Mouse (Mus musculus) thymus, adult 2 months (tissue): Measurements from ENCODE around the gene Gpr149. TPM values are rescaled to one million over a fixed set of nuclear protein-coding genes. Genes with fewer than 3 reads are reported as not detected.

Source experiments
- DNase-seq: peaks from one replicate; pipeline ENCODE4 v3.0.0; 2021
- H3K27ac ChIP-seq: fragments of 200-500 bp; 2 replicates; pipeline ENCODE4 v1.5.1; 2012; ENCODE audit warnings: low read length, control low read depth; ENCODE audit not compliant: control insufficient read depth, insufficient read depth
- H3K27me3 ChIP-seq: fragments of 200-500 bp; 2 replicates; pipeline ENCODE4 v1.6.1; 2012; ENCODE audit warnings: mild to moderate bottlenecking, low read length, moderate library complexity, mixed read lengths; ENCODE audit not compliant: control insufficient read depth, insufficient read depth
- H3K36me3 ChIP-seq: fragments of 200-500 bp; 2 replicates; pipeline ENCODE4 v1.6.1; 2012; ENCODE audit warnings: mild to moderate bottlenecking, low read length, moderate library complexity; ENCODE audit not compliant: control insufficient read depth, insufficient read depth
- H3K4me1 ChIP-seq: fragments of 200-500 bp; replicated peaks from 2 replicates; pipeline ENCODE4 v1.6.1; 2012; ENCODE audit warnings: low read length; ENCODE audit not compliant: control insufficient read depth, insufficient read depth
- H3K4me3 ChIP-seq: fragments of 200-500 bp; 2 replicates; pipeline ENCODE4 v1.5.1; 2012; ENCODE audit warnings: mild to moderate bottlenecking, low read length, control low read depth, moderate library complexity; ENCODE audit not compliant: control insufficient read depth, insufficient read depth
- CTCF ChIP-seq: fragments of 200-500 bp; IDR thresholded peaks from 2 replicates; pipeline ENCODE4 v1.5.1; 2012; ENCODE audit warnings: mild to moderate bottlenecking, control low read depth, low read length, moderate library complexity, borderline replicate concordance; ENCODE audit not compliant: control insufficient read depth, poor library complexity, insufficient read depth; ENCODE audit errors: extremely low read depth
- POLR2A ChIP-seq: fragments of 200-500 bp; IDR thresholded peaks from 2 replicates; pipeline ENCODE4 v1.6.1; 2012; ENCODE audit warnings: mild to moderate bottlenecking, low read length, control low read depth, moderate library complexity; ENCODE audit not compliant: control insufficient read depth, poor library complexity, insufficient read depth; ENCODE audit errors: extremely low read depth
- WGBS: fragments of 180-500 bp; shearing (Covaris S2); methylation state at CpG from one replicate; pipeline ENCODE4 v1.1.7; 2018; 5-methylcytosine and 5-hydroxymethylcytosine counted together
- polyA plus RNA-seq: library from polyadenylated mRNA; depleted of rRNA; stranded (reverse); fragments of >200 nt; gene quantifications from 2 replicates; pipeline ENCODE4 v1.2.3, GENCODE M21; 2012

Gpr149 gene
- polyA plus RNA-seq, 1 experiment: not detected

GRCm38 (mm10) chr3:62602466-62602865, 2.5 kb downstream of the Gpr149 start:
- TF ChIP-seq POLR2A (no peak), CTCF (no peak)

DNA sequence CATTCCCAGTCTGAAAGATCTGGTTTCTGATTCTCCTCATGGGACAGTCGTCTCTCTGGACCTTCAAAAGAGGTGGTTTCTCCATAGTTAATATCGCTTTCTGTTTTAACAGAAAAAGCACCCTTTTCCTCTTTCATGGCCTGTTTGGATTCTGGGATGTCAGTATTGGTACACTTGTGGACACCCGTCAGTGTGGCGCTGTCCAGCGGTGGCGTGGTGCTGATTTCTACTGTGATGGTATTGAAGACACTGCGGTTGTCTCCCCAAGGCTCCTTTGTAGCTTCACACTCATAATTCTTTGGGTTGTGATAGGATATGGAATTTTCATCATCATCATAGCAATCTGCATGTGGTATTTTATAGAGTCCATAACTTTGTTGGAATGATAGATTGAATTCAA, 10.1 kb downstream of the Gpr149 start:
- no peaks in the 10 kb centered on the region for H3K4me1 ChIP-seq
- no peak for DNase-seq
- 38% methylated on average over 7 of the region's 7 CpGs for WGBS
- H3K36me3 ChIP-seq: no peaks in the 10 kb centered on the region
- H3K27me3 ChIP-seq: no peaks in the 10 kb centered on the region
- no peak for TF ChIP-seq CTCF
- no peak for TF ChIP-seq POLR2A
- no peak overlapping the region for H3K27ac ChIP-seq
- no peak overlapping the region for H3K4me3 ChIP-seq

More at GRCm38 (mm10) chr3:62602466-62602865, 2.5 kb downstream of the Gpr149 start:
- Histone ChIP-seq H3K4me3 (no peak overlapping the region), H3K27me3 (no peaks in the 10 kb centered on the region), H3K27ac (no peak overlapping the region), H3K36me3 (no peaks in the 10 kb centered on the region), H3K4me1 (no peaks in the 10 kb centered on the region)
- 77% methylated on average over 9 of the region's 9 CpGs for WGBS
- no peak for DNase-seq

- no peak for DNase-seq
- TF ChIP-seq POLR2A: no peak
- TF ChIP-seq CTCF: no peak
- Histone ChIP-seq H3K27me3 (no peaks in the 10 kb centered on the region), H3K27ac (no peak overlapping the region), H3K4me1 (no peaks in the 10 kb centered on the region), H3K4me3 (no peak overlapping the region), H3K36me3 (no peaks in the 10 kb centered on the region)
- 13% methylated on average over 1 of the region's 1 CpGs for WGBS
Measured at GRCm38 (mm10) chr3:62585072-62585471, 19.9 kb downstream of the Gpr149 start.

GRCm38 (mm10) chr3:62527593-62527992, 77.3 kb downstream of the Gpr149 start:
- no peak for TF ChIP-seq CTCF
- no peak for TF ChIP-seq POLR2A
- H3K4me1 ChIP-seq: no peaks in the 10 kb centered on the region
- H3K4me3 ChIP-seq: no peak overlapping the region
- 77% methylated on average over 5 of the region's 5 CpGs for WGBS
- H3K36me3 ChIP-seq: no peaks in the 10 kb centered on the region
- no peak for DNase-seq
- H3K27me3 ChIP-seq: no peaks in the 10 kb centered on the region
- no peak overlapping the region for H3K27ac ChIP-seq

DNA sequence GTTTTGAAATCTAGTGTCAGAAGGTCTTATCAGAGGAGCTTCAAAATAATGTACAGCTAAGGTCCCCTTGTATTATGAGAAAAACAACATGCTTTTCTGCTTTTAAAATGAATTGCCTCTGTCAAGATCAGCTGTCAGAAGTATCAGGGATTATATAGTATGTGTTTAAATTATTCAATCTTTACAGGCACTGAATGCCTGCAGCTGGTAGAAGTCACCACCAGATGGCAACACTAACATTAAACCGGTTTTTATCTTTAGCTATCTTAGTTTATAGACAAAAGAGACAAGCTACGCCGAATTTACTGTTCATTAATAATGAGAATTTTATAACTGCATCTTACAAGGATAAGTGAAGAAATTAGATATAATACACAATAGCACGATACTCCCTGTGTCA, 77.8 kb downstream of the Gpr149 start:
- H3K4me3 ChIP-seq: no peak overlapping the region

GRCm38 (mm10) chr3:62507206-62507647, 97.7 kb downstream of the Gpr149 start:
- H3K27ac ChIP-seq: no peak overlapping the region
- peaks cover under 1% of the 10 kb centered on the region; the same call in 1 of the 2 replicates for H3K36me3 ChIP-seq
- peak overlapping the region; percentile 99 for H3K4me3 ChIP-seq
- no peak for DNase-seq
- no peaks in the 10 kb centered on the region for H3K27me3 ChIP-seq
- peaks cover 2% of the 10 kb centered on the region for H3K4me1 ChIP-seq
- no peak for TF ChIP-seq POLR2A
- TF ChIP-seq CTCF: no peak
- WGBS: 59% methylated on average over 5 of the region's 5 CpGs

More for the DNA sequence above, 77.8 kb downstream of the Gpr149 start:
- Histone ChIP-seq H3K27me3 (no peaks in the 10 kb centered on the region), H3K36me3 (no peaks in the 10 kb centered on the region), H3K4me1 (no peaks in the 10 kb centered on the region), H3K27ac (no peak overlapping the region)
- no peak for DNase-seq
- TF ChIP-seq POLR2A (no peak), CTCF (no peak)
- WGBS: 27% methylated on average over 4 of the region's 4 CpGs

DNA sequence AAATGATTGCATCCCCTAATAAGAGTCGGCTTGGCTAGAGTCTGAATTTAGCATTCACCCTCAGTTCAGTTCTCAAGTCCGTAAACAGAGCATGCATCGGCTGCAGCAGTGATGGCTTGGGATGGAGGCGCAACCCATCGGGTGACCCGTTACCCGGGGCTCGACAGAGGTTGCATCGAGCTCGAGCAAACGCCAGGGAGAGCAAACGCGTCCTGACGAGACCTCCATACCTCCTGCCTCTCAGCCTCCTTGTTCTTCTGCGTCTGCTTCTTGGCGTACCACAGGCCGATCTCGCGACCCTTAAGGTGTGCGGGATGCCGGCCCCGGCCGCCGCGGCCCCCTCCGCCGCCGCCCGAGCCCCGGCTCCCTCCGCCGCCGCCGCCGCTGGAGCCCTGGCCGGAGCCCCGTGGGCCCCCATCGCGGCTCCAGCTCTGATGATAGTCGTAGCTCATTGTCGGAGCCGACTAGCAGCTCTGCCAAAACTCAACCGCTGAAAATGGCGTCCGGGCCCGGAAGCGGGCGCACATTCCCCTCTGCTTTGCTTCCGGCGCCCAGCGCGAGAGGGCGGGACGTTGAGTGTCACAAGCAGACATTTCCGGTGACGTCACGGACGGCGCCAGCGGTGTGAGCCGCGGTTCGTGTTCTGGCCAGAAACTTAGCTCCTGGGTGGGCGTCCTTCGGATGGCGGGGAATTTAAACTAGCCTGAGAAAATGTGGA, 98.3 kb downstream of the Gpr149 start, which contains the start of gene Dhx36:
Gene Dhx36 (minus strand): TSS at position 517 of the 718 bp plus-strand sequence.
- Histone ChIP-seq H3K27ac (peak within 1 kb of the TSS; percentile 1; the same call in 1 of the 2 replicates), H3K4me3 (peak within 1 kb of the TSS; percentile 99), H3K36me3 (peaks cover 6% of the 10 kb centered on the region; the same call in 1 of the 2 replicates), H3K27me3 (no peaks in the 10 kb centered on the region), H3K4me1 (peaks cover 2% of the 10 kb centered on the region)
- TF ChIP-seq POLR2A: peak; percentile 62; the same call in 1 of the 2 replicates
- TF ChIP-seq CTCF: no peak; the same call in 1 of the 2 replicates
- under 1% methylated on average over 66 of the region's 66 CpGs for WGBS
- peak; percentile 95 for DNase-seq
